Mouse (Mus musculus) ovary, adult 18-20 months (tissue): Measurements from ENCODE around the gene Polr2h.
"Not testable (repeated sequence)": the region's sequence is repeated elsewhere in the genome, so short reads cannot be mapped to it uniquely, and the experiment has no call there.

Source experiments
- DNase-seq: peaks from one replicate; pipeline ENCODE4 v3.0.0; 2022; ENCODE audit warnings: low spot score, mixed read lengths

Polr2h gene

DNA sequence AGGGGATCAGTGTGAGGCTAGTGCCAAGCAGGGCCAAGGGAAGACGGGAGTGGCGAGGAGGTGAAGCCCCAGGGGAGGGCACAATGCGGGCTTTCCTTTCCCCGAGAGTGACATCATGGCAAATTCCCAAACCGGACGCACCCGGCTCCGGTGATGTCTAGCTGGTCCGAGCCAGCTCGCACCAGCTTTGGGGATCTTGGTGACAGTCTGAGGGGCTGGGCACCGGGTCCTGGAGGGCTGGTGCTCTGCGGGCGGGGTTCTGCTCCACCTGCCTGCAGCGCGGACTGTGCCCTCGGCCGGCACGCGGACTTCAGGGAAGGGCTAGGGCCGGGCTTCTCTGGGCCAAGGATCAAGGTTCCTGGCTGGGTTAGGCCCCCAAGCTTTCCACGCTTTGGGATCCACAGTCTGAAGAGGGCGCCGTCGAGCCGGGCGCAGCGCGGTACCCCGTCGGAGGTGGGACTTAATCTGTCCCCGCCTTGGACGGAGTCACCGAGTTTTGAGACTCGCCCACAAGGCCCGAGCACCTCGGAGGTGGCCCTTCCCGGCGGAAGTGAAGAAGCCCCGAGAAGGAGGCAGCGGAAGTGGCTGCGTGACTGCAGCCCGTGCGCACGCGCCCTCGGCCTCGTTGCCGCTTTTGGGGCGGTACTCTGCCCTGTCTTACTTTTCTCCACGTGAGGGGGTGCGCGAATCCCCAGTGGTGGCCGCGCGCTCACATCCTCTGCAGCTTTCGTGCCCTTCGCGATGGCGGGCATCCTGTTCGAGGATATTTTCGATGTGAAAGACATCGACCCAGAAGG lies at the start of gene Polr2h, which contains the start of gene Clcn2:
Gene Polr2h, plus strand, starts transcription at position 485 of the 797 bp plus-strand sequence.
Gene Clcn2, minus strand, starts transcription at position 566 of the 797 bp plus-strand sequence.
- DNase-seq, result peak; percentile 97

GRCm38 (mm10) chr16:20668013-20668412 lies 49.5 kb upstream of the Polr2h start, which contains the start of gene Eif4g1:
Eif4g1 (plus strand) TSS chr16:20668313.
- DNase-seq, result not testable (repeated sequence)

DNA sequence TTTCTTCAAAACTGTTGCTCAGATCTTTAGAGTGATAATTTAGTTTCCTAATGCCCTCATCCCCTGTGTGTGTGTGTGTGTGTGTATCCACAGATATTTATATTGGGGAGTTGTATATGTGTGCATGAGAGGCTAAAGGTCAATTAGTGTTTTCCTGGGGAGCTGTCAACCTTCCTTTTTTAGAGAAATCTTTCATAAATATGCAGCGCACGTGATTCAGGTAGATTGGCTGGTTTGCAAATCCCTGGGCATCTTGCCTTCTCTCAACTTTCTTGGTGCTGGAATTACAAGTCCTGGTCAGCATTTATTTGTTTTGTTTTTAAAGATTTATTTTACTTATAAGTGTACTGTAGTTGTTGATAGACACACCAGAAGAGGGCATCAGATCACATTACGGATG lies 47.2 kb upstream of the Polr2h start:
- DNase-seq, result no peak

DNA sequence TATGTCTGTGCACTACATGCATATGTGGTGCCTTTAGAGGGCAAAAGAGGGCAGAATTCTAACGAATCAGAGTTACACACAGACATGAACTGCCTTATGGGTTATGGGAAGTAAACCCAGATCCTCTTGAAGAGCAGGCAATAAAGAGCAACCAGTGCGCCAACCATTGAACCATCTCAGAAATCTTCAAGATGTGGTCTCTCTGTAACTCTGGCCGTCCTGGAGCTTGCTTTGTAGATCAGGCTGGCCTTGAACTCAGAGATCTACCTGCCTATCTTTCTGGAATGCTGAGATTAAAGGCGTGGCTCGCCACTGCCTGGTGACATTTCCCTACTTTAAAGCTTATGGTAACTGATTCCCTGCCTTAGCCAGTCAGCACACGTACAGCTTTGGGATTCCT lies 45.6 kb upstream of the Polr2h start:
- DNase-seq, result no peak

- DNase-seq, result peak; percentile 95
These were observed 45.0 kb upstream of the Polr2h start for GRCm38 (mm10) chr16:20672500-20672902.

DNA sequence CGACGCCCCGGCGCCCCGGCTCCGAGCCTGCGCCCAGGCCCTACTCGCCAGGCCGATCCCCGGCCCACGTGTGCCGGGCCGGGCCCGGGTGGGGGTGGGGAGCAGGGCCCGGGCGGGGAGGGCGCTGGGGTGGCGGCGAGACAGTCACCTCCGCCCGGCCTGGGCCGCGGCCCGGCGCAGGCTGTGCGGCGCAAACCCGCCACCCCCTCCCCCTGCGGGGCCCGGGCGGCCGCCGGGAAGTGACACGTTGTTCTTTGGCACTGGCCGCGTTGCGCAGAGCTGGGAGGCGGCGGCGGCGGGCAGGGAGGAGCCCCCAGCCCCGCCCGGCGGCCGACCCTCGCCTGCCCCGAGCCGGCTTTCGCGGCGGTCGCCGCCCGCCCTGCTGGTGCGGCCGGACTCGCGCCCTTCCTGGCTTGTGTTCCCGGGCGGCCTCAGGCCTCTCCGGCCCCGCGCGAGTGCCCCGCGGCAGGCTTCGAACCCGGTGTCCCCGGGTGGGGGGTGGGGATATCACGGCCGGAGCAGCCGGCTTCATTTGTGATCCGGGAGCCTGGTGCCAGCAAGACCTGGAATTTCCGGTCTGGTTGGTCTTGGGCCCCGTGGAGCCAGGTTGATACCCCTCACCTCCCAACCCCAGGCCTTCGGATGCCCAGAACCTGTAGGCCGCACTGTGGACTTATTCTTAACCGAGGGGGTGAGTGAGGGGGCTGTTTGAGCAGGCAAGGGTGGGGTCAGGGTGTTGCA lies 44.3 kb upstream of the Polr2h start:
- peak; percentile 36 for DNase-seq

DNA sequence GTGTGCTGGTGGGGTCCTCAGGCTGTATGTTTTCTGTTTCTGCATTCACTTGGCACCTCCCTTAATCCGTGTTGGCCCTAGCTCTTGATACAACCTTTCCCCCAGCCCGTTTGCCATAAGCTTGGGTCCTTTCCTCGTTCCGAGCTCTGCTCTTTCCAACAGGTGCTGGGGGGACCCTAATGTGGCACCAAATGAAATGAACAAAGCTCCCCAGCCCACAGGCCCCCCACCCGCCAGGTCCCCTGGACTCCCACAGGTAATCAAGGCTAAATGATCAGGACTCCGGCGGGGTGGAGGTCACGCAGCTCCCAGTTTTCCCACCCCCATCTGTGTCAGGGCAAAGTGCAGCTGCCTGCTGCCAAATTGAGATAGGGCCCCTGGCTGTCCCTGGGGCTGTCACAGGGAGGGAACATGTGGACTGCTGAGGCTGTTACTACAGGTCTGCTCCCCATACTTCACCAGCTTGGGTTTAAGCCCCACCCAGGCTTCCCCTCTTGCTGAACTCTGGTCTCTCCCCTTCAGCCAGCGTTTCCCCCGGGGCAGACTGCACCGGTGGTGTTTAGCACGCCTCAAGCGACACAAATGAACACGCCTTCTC lies 43.7 kb upstream of the Polr2h start:
- DNase-seq, result no peak

- no peak for DNase-seq
These were observed 42.3 kb upstream of the Polr2h start for GRCm38 (mm10) chr16:20675213-20675612.

- no peak for DNase-seq
These were observed 40.8 kb upstream of the Polr2h start for GRCm38 (mm10) chr16:20676702-20677101.

- no peak for DNase-seq
These were observed 40.1 kb upstream of the Polr2h start for GRCm38 (mm10) chr16:20677380-20677779.

GRCm38 (mm10) chr16:20677974-20678675 lies 39.3 kb upstream of the Polr2h start:
- peak; percentile 82 for DNase-seq

- no peak for DNase-seq
These were observed 26.7 kb upstream of the Polr2h start for GRCm38 (mm10) chr16:20690774-20691173.

DNA sequence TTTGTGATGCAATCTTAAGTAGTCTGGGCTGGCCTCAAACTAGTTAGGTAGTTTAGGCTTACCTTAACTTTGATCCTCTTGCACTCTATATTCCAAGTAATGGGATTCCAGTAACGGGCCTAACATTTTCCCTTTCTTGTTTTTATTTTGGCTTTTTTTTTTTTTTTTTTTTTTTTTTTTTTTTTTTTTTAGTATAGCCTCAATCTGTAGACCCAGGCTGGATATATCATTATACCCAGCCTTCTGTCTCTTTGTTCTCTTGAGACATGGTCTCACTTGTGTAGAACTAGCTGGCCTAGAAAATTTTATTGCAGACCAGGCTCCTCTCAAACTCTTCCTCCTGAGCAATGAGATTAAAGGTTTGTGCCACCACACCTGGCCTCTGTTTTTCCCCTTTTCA lies 25.8 kb upstream of the Polr2h start:
- DNase-seq, result no peak

- DNase-seq, result no peak
These were observed 25.1 kb upstream of the Polr2h start for GRCm38 (mm10) chr16:20692241-20692965.

GRCm38 (mm10) chr16:20693111-20693701 lies 24.3 kb upstream of the Polr2h start, which contains the start of gene Fam131a:
Fam131a (plus strand) TSS chr16:20693241.
- peak; percentile 80 for DNase-seq

GRCm38 (mm10) chr16:20694781-20695180 lies 22.7 kb upstream of the Polr2h start:
- no peak for DNase-seq

DNA sequence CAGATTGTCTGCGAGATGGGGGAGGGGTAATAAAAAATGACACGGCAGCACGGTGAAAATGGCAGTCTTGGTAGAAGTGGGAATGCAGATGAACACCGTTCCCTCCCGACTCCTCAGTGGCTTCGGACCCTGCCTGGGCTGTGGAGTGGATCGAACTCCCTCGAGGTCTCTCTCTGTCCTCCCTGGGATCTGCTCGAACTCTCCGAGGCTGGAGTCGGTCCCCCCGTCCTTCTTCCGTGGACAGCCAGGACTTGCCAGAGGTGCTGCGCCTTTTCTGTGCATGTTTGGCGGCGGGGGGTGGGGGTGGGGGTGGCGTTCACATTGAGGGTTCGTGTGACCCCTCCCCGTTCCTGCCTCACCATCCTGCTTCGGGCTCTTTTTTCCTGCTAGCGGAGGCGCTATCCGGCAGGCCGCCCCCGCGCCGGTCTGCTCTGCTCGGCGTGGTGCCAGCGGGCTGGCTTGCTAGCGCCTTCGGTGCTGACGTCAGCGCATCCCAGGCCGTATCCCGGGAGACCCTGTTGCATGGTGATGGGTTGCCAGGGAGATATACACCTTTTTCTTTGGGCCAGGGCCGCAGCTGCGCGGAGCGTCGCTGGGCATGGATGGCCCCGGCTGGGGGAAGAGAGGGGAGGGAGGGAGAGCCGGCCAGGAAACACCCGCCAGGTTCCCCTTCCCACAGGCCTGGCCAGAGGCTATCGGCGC lies 21.7 kb upstream of the Polr2h start:
- peak; percentile 77 for DNase-seq

DNA sequence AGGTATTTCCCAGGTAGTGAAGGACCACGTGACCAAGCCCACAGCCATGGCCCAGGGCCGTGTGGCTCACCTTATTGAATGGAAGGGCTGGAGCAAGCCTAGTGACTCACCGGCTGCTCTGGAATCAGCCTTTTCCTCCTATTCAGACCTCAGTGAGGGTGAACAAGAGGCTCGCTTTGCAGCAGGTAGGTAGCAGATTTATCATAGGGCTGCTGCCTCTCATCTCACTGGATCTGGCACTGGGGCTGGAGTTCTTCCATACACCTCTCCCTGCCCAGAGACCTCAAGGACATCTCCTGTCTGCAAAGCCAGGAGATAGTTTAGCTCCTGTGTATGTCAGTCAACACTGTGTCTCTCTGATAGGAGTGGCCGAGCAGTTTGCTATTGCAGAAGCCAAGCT lies 18.2 kb upstream of the Polr2h start:
- DNase-seq, result no peak

- DNase-seq, result no peak
These were observed 17.4 kb upstream of the Polr2h start for GRCm38 (mm10) chr16:20700036-20700435.

DNA sequence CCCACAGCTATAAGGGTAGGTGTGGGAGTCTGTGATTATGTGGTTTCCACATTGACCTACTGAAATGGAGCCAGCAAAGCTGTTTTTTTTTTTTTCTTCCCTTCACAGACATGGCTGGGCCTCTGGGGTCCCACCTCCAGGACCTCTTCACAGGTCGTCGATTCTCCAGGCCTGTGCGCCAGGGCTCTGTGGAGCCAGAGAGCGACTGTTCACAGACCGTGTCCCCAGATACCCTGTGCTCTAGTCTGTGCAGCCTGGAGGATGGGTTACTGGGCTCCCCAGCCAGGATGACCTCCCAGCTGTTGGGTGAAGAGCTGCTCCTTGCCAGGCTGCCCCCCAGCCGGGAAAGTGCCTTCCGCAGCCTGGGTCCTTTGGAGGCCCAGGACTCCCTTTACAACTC lies 16.1 kb upstream of the Polr2h start:
- DNase-seq, result no peak
